Mouse (Mus musculus) bone marrow macrophage, adult 2 months (primary cell): ENCODE results near the gene Gja1.

ENCODE experiments used
- CTCF ChIP-seq: IDR thresholded peaks from 2 replicates; pipeline ENCODE4 v1.5.1; 2012; ENCODE audit warnings: low read depth, mild to moderate bottlenecking, low read length, moderate library complexity
- POLR2A ChIP-seq: IDR thresholded peaks from 2 replicates; pipeline ENCODE4 v1.6.1; 2012; ENCODE audit warnings: mild to moderate bottlenecking, low read depth, low read length, borderline replicate concordance

- no peak for TF ChIP-seq CTCF
- TF ChIP-seq POLR2A: no peak
Observed at GRCm38 (mm10) chr10:56432390-56432709, 55.2 kb downstream of the Gja1 start.
